Mouse (Mus musculus): ENCODE data around the gene Zswim7. TPM values are rescaled to one million over a fixed set of nuclear protein-coding genes. Genes with fewer than 3 reads are reported as not detected.

Gene Zswim7
- polyA plus RNA-seq (2014; fragmentation: Nextera tagmentation; extraction: Ambion mirVana) = 16.6 and 16.9 TPM in 2 replicates

- ATAC-seq (replicated peaks; ENCODE audit: low FRiP score) = peak; percentile 97
- Histone ChIP-seq H3K4me2 (ENCODE audit: low read depth, low read length, severe bottlenecking) (peak within 1 kb of the TSS; percentile 59), H3K9ac (ENCODE audit: low read length) (peak within 1 kb of the TSS; percentile 85), H3K4me1 (replicated peaks; ENCODE audit: control insufficient read depth, insufficient read depth, low read length) (no peaks in the 10 kb centered on the region; the same call in 1 of the 2 replicates), H3K27ac (ENCODE audit: low read depth, low read length) (peak within 1 kb of the TSS; percentile 71), H3K9me3 (ENCODE audit: control insufficient read depth, low read length) (no peaks in the 10 kb centered on the region; the same call in 1 of the 2 replicates), H3K4me3 (ENCODE audit: low read depth, low read length) (peak within 1 kb of the TSS; percentile 92), H3K36me3 (ENCODE audit: control insufficient read depth, insufficient read depth, low read length) (no peaks in the 10 kb centered on the region), H3K27me3 (ENCODE audit: control insufficient read depth, insufficient read depth, low read length) (no peaks in the 10 kb centered on the region)
- DNase-seq (ENCODE audit: low spot score) = peak; percentile 98
- under 1% methylated on average over 68 of the region's 68 CpGs for WGBS
Measured at GRCm38 (mm10) chr11:62280675-62281600, at the start of gene Zswim7, which contains the start of gene Ttc19. Gene Zswim7 (minus strand): TSS chr11:62281375. Gene Ttc19 (plus strand): TSS chr11:62281473.

DNA sequence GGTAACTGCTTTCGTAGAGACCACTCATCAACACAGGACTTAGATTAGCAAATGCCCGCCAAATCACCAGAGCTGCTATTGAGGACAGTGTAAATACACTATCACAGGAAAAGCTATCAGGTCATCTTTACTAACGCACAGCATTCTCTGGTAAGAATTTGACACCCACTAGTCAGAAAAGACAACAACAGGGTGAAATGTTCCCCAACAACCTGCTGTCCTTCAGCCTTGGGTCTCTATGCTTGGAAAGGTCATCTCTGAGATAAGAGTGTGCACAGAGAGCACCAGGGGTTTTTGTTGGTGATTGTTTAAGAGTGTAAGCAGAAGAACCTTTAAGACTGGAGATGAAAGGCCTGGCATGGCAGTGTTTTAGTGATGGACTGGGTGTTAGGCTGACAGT is 42.5 kb upstream of the Zswim7 start:
- Histone ChIP-seq H3K4me1 (replicated peaks; ENCODE audit: control insufficient read depth, insufficient read depth, low read length) (no peaks in the 10 kb centered on the region), H3K9me3 (ENCODE audit: control insufficient read depth, low read length) (no peaks in the 10 kb centered on the region), H3K36me3 (ENCODE audit: control insufficient read depth, insufficient read depth, low read length) (peaks cover 9% of the 10 kb centered on the region; the same call in 1 of the 2 replicates), H3K4me3 (ENCODE audit: low read depth, low read length) (no peak overlapping the region), H3K4me2 (ENCODE audit: low read depth, low read length, severe bottlenecking) (no peak overlapping the region), H3K27me3 (ENCODE audit: control insufficient read depth, insufficient read depth, low read length) (no peaks in the 10 kb centered on the region), H3K9ac (ENCODE audit: low read length) (no peak overlapping the region), H3K27ac (ENCODE audit: low read depth, low read length) (no peak overlapping the region)
- 97% methylated on average over 3 of the region's 3 CpGs for WGBS
- DNase-seq (ENCODE audit: low spot score) (no peak), ATAC-seq (replicated peaks; ENCODE audit: low FRiP score) (no peak)

DNA sequence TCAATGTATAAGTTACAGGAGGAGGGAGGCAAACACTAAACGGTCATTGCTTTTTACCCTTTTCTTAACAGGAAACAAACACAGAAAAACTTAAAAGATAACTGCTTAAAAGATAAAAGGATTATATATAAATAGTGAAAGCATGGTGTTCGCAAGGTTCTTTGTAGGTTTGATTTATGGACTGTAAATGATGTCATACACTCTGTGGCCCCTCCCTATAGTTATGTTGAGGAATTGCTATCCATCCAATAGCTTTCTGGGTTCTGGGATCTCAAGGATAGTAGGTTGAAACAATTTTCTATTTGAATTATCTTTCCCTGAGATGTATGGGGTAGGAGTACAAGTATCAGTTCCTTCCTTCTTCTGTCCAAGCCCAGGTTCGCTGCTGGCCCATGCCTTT is 38.9 kb upstream of the Zswim7 start:
- Histone ChIP-seq H3K36me3 (ENCODE audit: control insufficient read depth, insufficient read depth, low read length) (peaks cover 12% of the 10 kb centered on the region; the same call in 1 of the 2 replicates), H3K4me3 (ENCODE audit: low read depth, low read length) (no peak overlapping the region), H3K27me3 (ENCODE audit: control insufficient read depth, insufficient read depth, low read length) (no peaks in the 10 kb centered on the region), H3K4me1 (replicated peaks; ENCODE audit: control insufficient read depth, insufficient read depth, low read length) (no peaks in the 10 kb centered on the region), H3K9ac (ENCODE audit: low read length) (no peak overlapping the region), H3K4me2 (ENCODE audit: low read depth, low read length, severe bottlenecking) (no peak overlapping the region), H3K9me3 (ENCODE audit: control insufficient read depth, low read length) (no peaks in the 10 kb centered on the region), H3K27ac (ENCODE audit: low read depth, low read length) (no peak overlapping the region)
- WGBS = 94% methylated on average over 3 of the region's 3 CpGs
- no peak for ATAC-seq (replicated peaks; ENCODE audit: low FRiP score)
- DNase-seq (ENCODE audit: low spot score) = no peak

DNA sequence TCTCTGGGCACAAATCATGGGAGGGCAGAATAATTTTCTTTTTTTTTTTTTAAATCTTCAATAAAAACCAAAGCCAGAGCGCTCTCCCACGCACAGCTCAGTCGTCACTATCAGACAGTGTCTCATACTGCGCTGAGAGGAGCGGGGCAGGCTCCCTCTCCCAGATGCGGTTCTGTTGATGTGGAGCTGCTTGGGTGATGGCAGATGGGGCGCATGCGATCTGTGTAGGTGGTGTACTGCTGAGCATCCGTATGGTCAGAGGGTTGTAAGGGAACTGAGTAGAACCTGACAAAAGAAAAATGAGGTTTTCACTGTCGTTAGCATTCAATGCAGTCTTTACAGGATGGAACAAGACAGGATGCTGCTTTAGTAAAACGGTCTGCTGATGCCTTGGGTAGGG is 36.6 kb upstream of the Zswim7 start:
- Histone ChIP-seq H3K36me3 (ENCODE audit: control insufficient read depth, insufficient read depth, low read length) (peaks cover 8% of the 10 kb centered on the region; the same call in 1 of the 2 replicates), H3K9me3 (ENCODE audit: control insufficient read depth, low read length) (no peaks in the 10 kb centered on the region), H3K27ac (ENCODE audit: low read depth, low read length) (no peak overlapping the region), H3K27me3 (ENCODE audit: control insufficient read depth, insufficient read depth, low read length) (no peaks in the 10 kb centered on the region), H3K9ac (ENCODE audit: low read length) (no peak overlapping the region), H3K4me1 (replicated peaks; ENCODE audit: control insufficient read depth, insufficient read depth, low read length) (no peaks in the 10 kb centered on the region), H3K4me2 (ENCODE audit: low read depth, low read length, severe bottlenecking) (no peak overlapping the region), H3K4me3 (ENCODE audit: low read depth, low read length) (no peak overlapping the region)
- ATAC-seq (replicated peaks; ENCODE audit: low FRiP score) (no peak), DNase-seq (ENCODE audit: low spot score) (no peak)
- WGBS = 92% methylated on average over 11 of the region's 11 CpGs

GRCm38 (mm10) chr11:62314984-62315383 is 33.8 kb upstream of the Zswim7 start:
- Histone ChIP-seq H3K4me3 (ENCODE audit: low read depth, low read length) (no peak overlapping the region), H3K9ac (ENCODE audit: low read length) (no peak overlapping the region), H3K27me3 (ENCODE audit: control insufficient read depth, insufficient read depth, low read length) (no peaks in the 10 kb centered on the region), H3K4me1 (replicated peaks; ENCODE audit: control insufficient read depth, insufficient read depth, low read length) (no peaks in the 10 kb centered on the region), H3K36me3 (ENCODE audit: control insufficient read depth, insufficient read depth, low read length) (peaks cover 3% of the 10 kb centered on the region; the same call in 1 of the 2 replicates), H3K4me2 (ENCODE audit: low read depth, low read length, severe bottlenecking) (no peak overlapping the region), H3K27ac (ENCODE audit: low read depth, low read length) (no peak overlapping the region), H3K9me3 (ENCODE audit: control insufficient read depth, low read length) (no peaks in the 10 kb centered on the region)
- ATAC-seq (replicated peaks; ENCODE audit: low FRiP score) = no peak
- no peak for DNase-seq (ENCODE audit: low spot score)
- 93% methylated on average over 5 of the region's 5 CpGs for WGBS

- H3K9ac ChIP-seq (ENCODE audit: low read length) = no peak overlapping the region
- 96% methylated on average over 2 of the region's 2 CpGs for WGBS
- no peak overlapping the region for H3K4me2 ChIP-seq (ENCODE audit: low read depth, low read length, severe bottlenecking)
- H3K27ac ChIP-seq (ENCODE audit: low read depth, low read length) = no peak overlapping the region
- H3K36me3 ChIP-seq (ENCODE audit: control insufficient read depth, insufficient read depth, low read length) = no peaks in the 10 kb centered on the region; the same call in 1 of the 2 replicates
- H3K9me3 ChIP-seq (ENCODE audit: control insufficient read depth, low read length) = no peaks in the 10 kb centered on the region
- no peaks in the 10 kb centered on the region for H3K4me1 ChIP-seq (replicated peaks; ENCODE audit: control insufficient read depth, insufficient read depth, low read length)
- DNase-seq (ENCODE audit: low spot score) (no peak), ATAC-seq (replicated peaks; ENCODE audit: low FRiP score) (no peak)
- H3K4me3 ChIP-seq (ENCODE audit: low read depth, low read length) = no peak overlapping the region
- no peaks in the 10 kb centered on the region for H3K27me3 ChIP-seq (ENCODE audit: control insufficient read depth, insufficient read depth, low read length)
Measured at GRCm38 (mm10) chr11:62309296-62309695, 28.1 kb upstream of the Zswim7 start.

DNA sequence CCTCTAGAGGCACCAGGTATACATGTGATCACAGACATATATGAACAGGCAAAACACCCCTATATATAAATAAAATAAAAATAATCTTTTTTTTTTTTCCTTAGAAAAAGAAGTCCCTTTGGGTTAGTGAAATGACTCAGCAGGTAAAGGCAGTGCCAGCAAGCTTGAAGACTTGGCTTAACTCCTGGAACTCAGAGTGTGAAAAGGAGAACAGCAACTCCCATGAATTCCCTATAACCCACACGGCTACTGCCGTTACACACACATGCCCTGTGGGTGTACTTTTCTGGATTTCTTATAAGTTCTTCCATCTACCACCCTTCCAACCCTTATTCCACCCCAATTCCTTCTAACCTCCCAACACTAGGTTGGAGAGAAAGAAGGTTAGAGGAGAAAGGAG is 24.7 kb upstream of the Zswim7 start:
- H3K9ac ChIP-seq (ENCODE audit: low read length) = no peak overlapping the region
- H3K4me3 ChIP-seq (ENCODE audit: low read depth, low read length) = no peak overlapping the region
- no peaks in the 10 kb centered on the region for H3K9me3 ChIP-seq (ENCODE audit: control insufficient read depth, low read length)
- whole genome bisulfite sequencing = 100% methylated on average over 2 of the region's 2 CpGs
- no peaks in the 10 kb centered on the region for H3K27me3 ChIP-seq (ENCODE audit: control insufficient read depth, insufficient read depth, low read length)
- no peaks in the 10 kb centered on the region for H3K4me1 ChIP-seq (replicated peaks; ENCODE audit: control insufficient read depth, insufficient read depth, low read length)
- H3K36me3 ChIP-seq (ENCODE audit: control insufficient read depth, insufficient read depth, low read length) = no peaks in the 10 kb centered on the region
- H3K27ac ChIP-seq (ENCODE audit: low read depth, low read length) = no peak overlapping the region
- H3K4me2 ChIP-seq (ENCODE audit: low read depth, low read length, severe bottlenecking) = no peak overlapping the region
- no peak for ATAC-seq (replicated peaks; ENCODE audit: low FRiP score)
- no peak for DNase-seq (ENCODE audit: low spot score)

DNA sequence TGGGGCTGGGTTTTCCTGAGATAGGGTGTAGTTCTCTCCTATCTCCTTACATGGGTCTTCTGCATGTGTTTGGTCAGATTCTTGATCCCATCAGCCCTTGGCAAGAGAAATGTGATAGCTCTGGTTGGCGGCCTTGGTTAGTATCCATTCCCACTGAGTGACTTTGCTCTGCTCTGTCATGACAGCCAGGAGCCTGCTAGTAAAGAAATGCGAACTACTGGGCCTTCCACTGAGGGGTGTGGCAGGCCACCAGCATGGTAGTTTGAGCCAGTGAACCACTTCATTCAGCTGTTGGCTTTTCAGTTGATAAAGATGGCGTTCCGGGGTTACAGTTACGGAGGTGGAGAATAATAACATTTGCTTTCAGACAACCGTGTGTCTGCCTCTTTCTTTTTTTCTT is 17.7 kb upstream of the Zswim7 start:
- Histone ChIP-seq H3K36me3 (ENCODE audit: control insufficient read depth, insufficient read depth, low read length) (no peaks in the 10 kb centered on the region), H3K9me3 (ENCODE audit: control insufficient read depth, low read length) (no peaks in the 10 kb centered on the region), H3K9ac (ENCODE audit: low read length) (no peak overlapping the region), H3K27me3 (ENCODE audit: control insufficient read depth, insufficient read depth, low read length) (no peaks in the 10 kb centered on the region), H3K27ac (ENCODE audit: low read depth, low read length) (no peak overlapping the region), H3K4me1 (replicated peaks; ENCODE audit: control insufficient read depth, insufficient read depth, low read length) (no peaks in the 10 kb centered on the region), H3K4me2 (ENCODE audit: low read depth, low read length, severe bottlenecking) (no peak overlapping the region), H3K4me3 (ENCODE audit: low read depth, low read length) (no peak overlapping the region)
- no peak for ATAC-seq (replicated peaks; ENCODE audit: low FRiP score)
- no peak for DNase-seq (ENCODE audit: low spot score)
- 89% methylated on average over 6 of the region's 6 CpGs for WGBS

Measured in forebrain, embryonic 11.5 days (tissue).